Mouse (Mus musculus) thymus, adult 2 months (tissue): ENCODE data around the gene Dusp10. TPM values are rescaled to one million over a fixed set of nuclear protein-coding genes. Genes with fewer than 3 reads are reported as not detected.

Experiments
- DNase-seq: peaks from one replicate; pipeline ENCODE4 v3.0.0; 2021
- H3K27ac ChIP-seq: fragments of 200-500 bp; 2 replicates; pipeline ENCODE4 v1.5.1; 2012; ENCODE audit warnings: low read length, control low read depth; ENCODE audit not compliant: control insufficient read depth, insufficient read depth
- H3K27me3 ChIP-seq: fragments of 200-500 bp; 2 replicates; pipeline ENCODE4 v1.6.1; 2012; ENCODE audit warnings: mild to moderate bottlenecking, low read length, moderate library complexity, mixed read lengths; ENCODE audit not compliant: control insufficient read depth, insufficient read depth
- H3K36me3 ChIP-seq: fragments of 200-500 bp; 2 replicates; pipeline ENCODE4 v1.6.1; 2012; ENCODE audit warnings: mild to moderate bottlenecking, low read length, moderate library complexity; ENCODE audit not compliant: control insufficient read depth, insufficient read depth
- H3K4me1 ChIP-seq: fragments of 200-500 bp; replicated peaks from 2 replicates; pipeline ENCODE4 v1.6.1; 2012; ENCODE audit warnings: low read length; ENCODE audit not compliant: control insufficient read depth, insufficient read depth
- H3K4me3 ChIP-seq: fragments of 200-500 bp; 2 replicates; pipeline ENCODE4 v1.5.1; 2012; ENCODE audit warnings: mild to moderate bottlenecking, low read length, control low read depth, moderate library complexity; ENCODE audit not compliant: control insufficient read depth, insufficient read depth
- CTCF ChIP-seq: fragments of 200-500 bp; IDR thresholded peaks from 2 replicates; pipeline ENCODE4 v1.5.1; 2012; ENCODE audit warnings: mild to moderate bottlenecking, control low read depth, low read length, moderate library complexity, borderline replicate concordance; ENCODE audit not compliant: control insufficient read depth, poor library complexity, insufficient read depth; ENCODE audit errors: extremely low read depth
- POLR2A ChIP-seq: fragments of 200-500 bp; IDR thresholded peaks from 2 replicates; pipeline ENCODE4 v1.6.1; 2012; ENCODE audit warnings: mild to moderate bottlenecking, low read length, control low read depth, moderate library complexity; ENCODE audit not compliant: control insufficient read depth, poor library complexity, insufficient read depth; ENCODE audit errors: extremely low read depth
- WGBS: fragments of 180-500 bp; shearing (Covaris S2); methylation state at CpG from one replicate; pipeline ENCODE4 v1.1.7; 2018; 5-methylcytosine and 5-hydroxymethylcytosine counted together
- polyA plus RNA-seq: library from polyadenylated mRNA; depleted of rRNA; stranded (reverse); fragments of >200 nt; gene quantifications from 2 replicates; pipeline ENCODE4 v1.2.3, GENCODE M21; 2012

Gene Dusp10
- polyA plus RNA-seq, 1 experiment = 206 TPM

DNA sequence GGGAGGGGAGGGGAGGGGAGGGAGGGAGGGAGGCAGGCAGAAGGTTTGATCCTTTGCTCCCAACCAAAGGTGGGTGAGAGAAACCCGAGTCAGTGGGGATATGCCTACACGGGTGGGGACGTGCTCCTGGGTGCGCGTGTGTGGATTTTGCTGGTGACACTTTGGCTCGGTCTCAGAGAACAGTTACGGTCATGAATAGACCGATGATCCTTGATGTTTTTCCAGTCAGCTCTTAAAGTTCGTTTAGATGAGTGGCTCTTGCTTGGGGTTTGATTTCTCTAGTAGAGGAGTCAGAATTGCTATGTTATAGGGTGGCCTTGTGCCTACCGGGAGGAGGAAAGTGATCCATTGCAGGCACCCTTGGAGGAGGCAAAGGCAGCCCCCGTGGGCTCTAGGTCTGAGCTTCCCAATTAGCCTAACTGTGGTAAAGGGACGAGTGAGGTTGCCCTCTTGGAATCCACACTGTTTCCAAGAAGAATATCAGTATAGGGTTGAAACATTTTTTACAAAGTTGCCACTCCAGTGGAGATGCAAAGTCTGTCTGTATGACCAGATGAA is 22.3 kb downstream of the Dusp10 start:
- no peaks in the 10 kb centered on the region for H3K27me3 ChIP-seq
- H3K4me3 ChIP-seq = peak overlapping the region; percentile 45
- TF ChIP-seq CTCF (no peak), POLR2A (no peak)
- WGBS = 37% methylated on average over 12 of the region's 12 CpGs
- DNase-seq = no peak
- H3K36me3 ChIP-seq = peaks cover 28% of the 10 kb centered on the region
- no peak overlapping the region; the same call in 1 of the 2 replicates for H3K27ac ChIP-seq
- H3K4me1 ChIP-seq = peaks cover 33% of the 10 kb centered on the region

DNA sequence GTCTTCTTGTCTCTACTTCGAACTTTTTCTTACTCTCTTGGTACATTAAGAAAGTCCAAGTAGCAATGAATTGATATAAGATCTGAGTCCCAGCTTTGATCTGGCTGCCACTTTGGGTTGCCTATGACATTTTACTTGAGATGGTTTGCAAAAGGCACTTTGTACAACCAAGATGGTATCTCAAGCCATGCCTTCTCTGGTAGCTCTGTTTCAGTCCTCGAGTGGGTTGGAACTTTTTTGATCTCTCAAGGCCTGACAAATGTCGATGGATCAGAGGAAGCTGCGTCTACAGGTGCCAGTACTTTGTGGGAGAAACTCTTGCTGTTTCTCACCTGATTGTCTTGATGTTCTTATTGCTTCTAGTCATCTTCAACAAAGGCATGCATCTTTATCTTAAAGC is 24.7 kb downstream of the Dusp10 start:
- Histone ChIP-seq H3K27me3 (no peaks in the 10 kb centered on the region), H3K27ac (no peak overlapping the region), H3K4me3 (no peak overlapping the region), H3K36me3 (peaks cover 34% of the 10 kb centered on the region), H3K4me1 (peaks cover 45% of the 10 kb centered on the region)
- WGBS = 21% methylated on average over 4 of the region's 4 CpGs
- DNase-seq = no peak
- TF ChIP-seq POLR2A = no peak
- no peak for TF ChIP-seq CTCF

DNA sequence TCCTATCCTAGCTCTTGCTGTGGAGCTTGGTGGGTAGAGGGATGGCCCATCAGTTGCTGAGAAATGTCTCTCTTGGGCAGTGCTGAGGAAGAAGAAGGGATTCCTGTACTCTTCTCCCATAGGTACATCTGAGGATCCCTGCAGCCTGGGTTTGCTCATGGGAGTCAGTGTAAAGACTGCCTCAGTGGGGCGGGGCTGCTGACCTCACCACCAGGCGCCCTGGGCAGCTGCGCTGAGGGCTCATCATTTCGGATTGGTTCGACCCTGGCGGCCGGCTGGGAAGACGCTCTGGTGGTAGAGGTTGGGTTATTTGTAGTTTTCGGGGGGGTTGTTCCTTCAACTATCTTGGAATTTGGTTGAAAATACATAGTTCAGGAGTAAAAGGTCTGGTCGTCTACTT is 26.2 kb downstream of the Dusp10 start:
- DNase-seq = no peak
- TF ChIP-seq POLR2A (no peak), CTCF (no peak)
- Histone ChIP-seq H3K4me1 (peaks cover 46% of the 10 kb centered on the region), H3K27ac (no peak overlapping the region), H3K27me3 (no peaks in the 10 kb centered on the region), H3K36me3 (peaks cover 45% of the 10 kb centered on the region), H3K4me3 (no peak overlapping the region)
- 98% methylated on average over 10 of the region's 10 CpGs for WGBS

DNA sequence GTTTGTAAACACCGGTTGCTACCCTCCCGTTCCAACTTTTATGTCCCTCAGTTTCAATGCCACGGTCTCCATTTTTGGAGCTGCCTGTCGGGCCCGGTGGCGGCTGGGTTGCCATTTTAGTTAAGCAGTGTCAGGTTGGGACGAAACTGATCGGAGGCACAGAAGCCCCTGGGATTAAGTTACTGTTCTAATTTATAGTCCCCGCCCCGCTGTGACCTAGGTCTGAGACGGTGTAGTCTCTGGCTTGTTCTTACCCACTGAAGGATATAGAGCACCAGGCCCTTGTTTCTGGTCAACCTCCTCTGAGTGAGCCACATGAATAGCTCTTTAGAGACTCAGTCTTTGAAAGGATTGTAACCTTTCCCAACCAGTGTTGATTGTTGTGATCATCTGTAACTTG is 27.1 kb downstream of the Dusp10 start:
- DNase-seq = no peak
- WGBS = 91% methylated on average over 11 of the region's 11 CpGs
- TF ChIP-seq POLR2A (no peak), CTCF (no peak)

DNA sequence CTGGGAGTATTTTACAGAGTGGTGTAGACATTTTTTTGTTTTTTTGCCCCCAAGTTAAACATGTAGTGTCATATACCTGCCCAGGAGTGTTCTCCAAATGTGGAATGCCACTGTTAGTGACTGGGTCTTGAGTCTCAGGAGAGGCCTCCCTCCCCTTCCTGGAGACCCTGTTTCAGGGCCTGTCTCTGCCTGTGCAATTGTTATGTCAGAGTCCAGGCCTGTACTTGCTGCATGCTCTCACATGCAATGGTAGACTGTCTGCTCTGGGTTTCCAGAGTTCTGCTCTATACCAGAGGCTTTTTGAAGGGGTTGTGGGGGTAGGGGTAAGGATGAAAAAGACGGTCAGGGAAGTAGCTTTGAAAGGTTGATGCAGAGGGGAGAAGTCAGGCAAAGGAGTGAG is 27.8 kb downstream of the Dusp10 start:
- H3K27ac ChIP-seq = no peak overlapping the region
- H3K36me3 ChIP-seq = peaks cover 60% of the 10 kb centered on the region
- TF ChIP-seq POLR2A (no peak), CTCF (no peak)
- peaks cover 49% of the 10 kb centered on the region for H3K4me1 ChIP-seq
- H3K27me3 ChIP-seq = no peaks in the 10 kb centered on the region
- WGBS = 73% methylated on average over 1 of the region's 1 CpGs
- H3K4me3 ChIP-seq = no peak overlapping the region
- DNase-seq = no peak

More for the DNA sequence above, 27.1 kb downstream of the Dusp10 start:
- peaks cover 48% of the 10 kb centered on the region for H3K4me1 ChIP-seq
- H3K27me3 ChIP-seq = no peaks in the 10 kb centered on the region
- H3K27ac ChIP-seq = no peak overlapping the region
- H3K4me3 ChIP-seq = no peak overlapping the region
- H3K36me3 ChIP-seq = peaks cover 52% of the 10 kb centered on the region

DNA sequence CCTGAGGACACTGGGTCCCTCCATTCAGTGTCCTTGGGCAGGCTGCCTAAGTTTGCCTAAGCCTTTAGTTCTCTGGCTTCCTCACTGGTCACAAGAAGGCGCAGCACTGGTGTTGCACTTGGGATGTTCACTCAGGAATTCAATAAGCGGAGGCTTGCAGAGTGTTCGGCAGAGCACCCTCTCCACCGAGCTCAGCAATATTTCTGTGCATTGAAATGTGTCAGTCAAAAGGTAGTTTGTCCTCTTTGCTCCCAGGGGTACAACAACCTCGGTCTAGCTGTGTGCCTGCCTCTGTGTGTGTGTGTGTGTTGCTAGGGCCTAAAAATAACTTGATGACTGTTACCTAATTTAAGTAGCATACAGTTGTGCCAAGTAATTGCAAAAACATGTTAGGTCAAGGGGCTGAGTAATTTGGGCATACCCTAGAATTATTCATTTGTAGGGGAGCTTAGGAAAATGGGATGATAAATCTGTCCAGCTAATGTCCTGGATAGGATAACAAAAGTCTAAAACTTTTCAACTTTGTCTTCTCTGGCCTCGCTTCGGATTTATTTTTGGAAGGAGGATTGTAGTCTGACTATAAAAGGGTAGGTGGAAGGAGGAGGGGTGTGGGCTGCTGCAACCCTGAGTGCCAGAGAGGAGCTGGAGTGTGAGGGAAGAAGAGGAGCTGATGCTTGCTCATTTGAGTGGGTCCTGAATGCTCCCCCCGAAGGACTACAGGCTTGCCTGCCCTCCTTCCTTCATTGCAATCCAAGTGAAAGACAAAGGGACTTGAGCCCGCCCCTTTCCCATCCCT is 28.9 kb downstream of the Dusp10 start:
- Histone ChIP-seq H3K27ac (peak overlapping the region; percentile 27; the same call in 1 of the 2 replicates), H3K36me3 (peaks cover 57% of the 10 kb centered on the region), H3K4me3 (no peak overlapping the region), H3K4me1 (peaks cover 44% of the 10 kb centered on the region), H3K27me3 (no peaks in the 10 kb centered on the region)
- TF ChIP-seq CTCF = no peak
- TF ChIP-seq POLR2A = no peak
- WGBS = 90% methylated on average over 9 of the region's 9 CpGs
- no peak for DNase-seq

DNA sequence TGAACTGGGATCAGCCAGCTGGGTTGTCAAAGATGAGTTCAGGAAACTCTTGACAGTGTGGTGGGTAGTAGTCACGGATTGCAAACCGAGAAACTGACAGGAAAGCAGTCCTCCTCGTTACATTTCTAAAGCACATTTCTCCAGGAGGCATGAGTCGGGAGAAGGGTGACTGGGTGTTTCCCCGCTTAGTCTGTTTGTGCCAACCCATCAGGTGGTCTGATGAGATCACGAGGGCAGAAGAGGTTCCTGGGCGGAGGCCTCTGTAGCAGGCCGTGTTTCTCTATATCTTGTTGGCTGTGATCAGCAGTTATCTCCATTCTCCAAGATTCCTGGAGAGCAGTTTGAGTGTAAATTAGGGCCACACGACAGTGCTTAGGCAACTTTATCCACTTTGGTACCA is 29.6 kb downstream of the Dusp10 start:
- no peak for TF ChIP-seq POLR2A
- no peak for TF ChIP-seq CTCF
- Histone ChIP-seq H3K4me3 (no peak overlapping the region), H3K27me3 (no peaks in the 10 kb centered on the region), H3K36me3 (peaks cover 50% of the 10 kb centered on the region), H3K27ac (no peak overlapping the region), H3K4me1 (peaks cover 43% of the 10 kb centered on the region)
- 83% methylated on average over 9 of the region's 9 CpGs for WGBS
- no peak for DNase-seq
